Mouse (Mus musculus) forebrain, embryonic 11.5 days (tissue): ENCODE results near the gene Sntg2. TPM values are rescaled to one million over a fixed set of nuclear protein-coding genes. Genes with fewer than 3 reads are reported as not detected.

Experiments
- ATAC-seq: fragments of 200-750 bp; cut with Nextera tagmentation; replicated peaks from 2 replicates; pipeline ENCODE4 v1.8.0; 2017; ENCODE audit warnings: moderate TSS enrichment; ENCODE audit not compliant: low FRiP score
- DNase-seq: peaks from one replicate; pipeline ENCODE4 v3.0.0-alpha.2; 2017; ENCODE audit warnings: low spot score
- H3K27ac ChIP-seq: fragments of 300-500 bp; sonication (generic); 2 replicates; pipeline ENCODE4 v1.5.1; 2014; ENCODE audit warnings: low read depth, low read length
- H3K27me3 ChIP-seq: fragments of 300-500 bp; sonication (generic); 2 replicates; pipeline ENCODE4 v1.6.1; 2014; ENCODE audit warnings: mild to moderate bottlenecking, low read length, mixed read lengths; ENCODE audit not compliant: control insufficient read depth, insufficient read depth
- H3K36me3 ChIP-seq: fragments of 300-500 bp; sonication (generic); 2 replicates; pipeline ENCODE4 v1.6.1; 2014; ENCODE audit warnings: mild to moderate bottlenecking, low read length, moderate library complexity, mixed read lengths; ENCODE audit not compliant: control insufficient read depth, insufficient read depth
- H3K4me1 ChIP-seq: fragments of 300-500 bp; sonication (generic); replicated peaks from 2 replicates; pipeline ENCODE4 v1.6.1; 2014; ENCODE audit warnings: low read length, mixed read lengths; ENCODE audit not compliant: control insufficient read depth, insufficient read depth
- H3K4me2 ChIP-seq: fragments of 300-500 bp; sonication (generic); 2 replicates; pipeline ENCODE4 v1.6.1; 2014; ENCODE audit warnings: low read depth, mild to moderate bottlenecking, low read length, moderate library complexity, mixed read lengths; ENCODE audit not compliant: severe bottlenecking
- H3K4me3 ChIP-seq: fragments of 300-500 bp; sonication (generic); 2 replicates; pipeline ENCODE4 v1.5.1; 2014; ENCODE audit warnings: low read depth, low read length
- H3K9ac ChIP-seq: fragments of 300-500 bp; sonication (generic); 2 replicates; pipeline ENCODE4 v1.6.1; 2014; ENCODE audit warnings: low read length
- H3K9me3 ChIP-seq: fragments of 300-500 bp; sonication (generic); 2 replicates; pipeline ENCODE4 v1.6.1; 2016; ENCODE audit warnings: low read length, mixed read lengths; ENCODE audit not compliant: control insufficient read depth
- WGBS: fragments of 180-500 bp; shearing (Covaris S2); extraction: QIAGEN DNeasy Blood & Tissue Kit; methylation state at CpG from one replicate; pipeline ENCODE4 v1.1.7; 2014; 5-methylcytosine and 5-hydroxymethylcytosine counted together
- polyA plus RNA-seq: library from polyadenylated mRNA; unstranded; fragments of >200 nt; fragmentation: Nextera tagmentation; extraction: Ambion mirVana; gene quantifications from 2 replicates; pipeline ENCODE4 v1.2.1, GENCODE M21; 2014

The Sntg2 gene
- polyA plus RNA-seq, 1 experiment from 2014 or later: 0.44 TPM

GRCm38 (mm10) chr12:30258641-30259040, 114.5 kb downstream of the Sntg2 start:
- ATAC-seq (no peak), DNase-seq (no peak)

GRCm38 (mm10) chr12:30257664-30258063, 115.5 kb downstream of the Sntg2 start:
- H3K27ac ChIP-seq: no peak overlapping the region
- H3K4me2 ChIP-seq: no peak overlapping the region
- 93% methylated on average over 7 of the region's 7 CpGs for WGBS
- H3K9ac ChIP-seq: no peak overlapping the region
- no peaks in the 10 kb centered on the region for H3K36me3 ChIP-seq
- no peak for ATAC-seq
- DNase-seq: no peak
- no peaks in the 10 kb centered on the region for H3K9me3 ChIP-seq
- H3K4me1 ChIP-seq: no peaks in the 10 kb centered on the region
- no peak overlapping the region for H3K4me3 ChIP-seq
- no peaks in the 10 kb centered on the region for H3K27me3 ChIP-seq

More at GRCm38 (mm10) chr12:30258641-30259040, 114.5 kb downstream of the Sntg2 start:
- Histone ChIP-seq H3K36me3 (no peaks in the 10 kb centered on the region), H3K9me3 (no peaks in the 10 kb centered on the region), H3K27me3 (no peaks in the 10 kb centered on the region), H3K4me2 (no peak overlapping the region), H3K4me1 (no peaks in the 10 kb centered on the region), H3K9ac (no peak overlapping the region), H3K27ac (no peak overlapping the region), H3K4me3 (no peak overlapping the region)
- WGBS: 55% methylated on average over 2 of the region's 2 CpGs

GRCm38 (mm10) chr12:30256207-30256606, 117.0 kb downstream of the Sntg2 start:
- no peak overlapping the region for H3K9ac ChIP-seq
- H3K27me3 ChIP-seq: no peaks in the 10 kb centered on the region
- 79% methylated on average over 3 of the region's 3 CpGs for WGBS
- no peak overlapping the region for H3K4me3 ChIP-seq
- ATAC-seq: no peak
- H3K4me1 ChIP-seq: no peaks in the 10 kb centered on the region
- no peak overlapping the region for H3K27ac ChIP-seq
- no peaks in the 10 kb centered on the region for H3K9me3 ChIP-seq
- H3K36me3 ChIP-seq: no peaks in the 10 kb centered on the region
- H3K4me2 ChIP-seq: no peak overlapping the region
- DNase-seq: no peak

GRCm38 (mm10) chr12:30254581-30254980, 118.6 kb downstream of the Sntg2 start:
- DNase-seq: no peak
- H3K9me3 ChIP-seq: no peaks in the 10 kb centered on the region
- no peak overlapping the region for H3K4me2 ChIP-seq
- H3K4me3 ChIP-seq: no peak overlapping the region
- no peak overlapping the region for H3K9ac ChIP-seq
- no peaks in the 10 kb centered on the region for H3K36me3 ChIP-seq
- H3K27me3 ChIP-seq: no peaks in the 10 kb centered on the region
- no peak for ATAC-seq
- H3K27ac ChIP-seq: no peak overlapping the region
- WGBS: 91% methylated on average over 10 of the region's 10 CpGs
- no peaks in the 10 kb centered on the region for H3K4me1 ChIP-seq

- Histone ChIP-seq H3K4me1 (no peaks in the 10 kb centered on the region), H3K9ac (no peak overlapping the region), H3K27me3 (no peaks in the 10 kb centered on the region), H3K9me3 (no peaks in the 10 kb centered on the region), H3K4me3 (no peak overlapping the region), H3K36me3 (no peaks in the 10 kb centered on the region), H3K4me2 (no peak overlapping the region), H3K27ac (no peak overlapping the region)
- whole genome bisulfite sequencing: 86% methylated on average over 4 of the region's 4 CpGs
- DNase-seq (no peak), ATAC-seq (no peak)
These were observed 120.8 kb downstream of the Sntg2 start for GRCm38 (mm10) chr12:30252381-30252780.

- Histone ChIP-seq H3K27ac (no peak overlapping the region), H3K4me3 (no peak overlapping the region), H3K4me1 (no peaks in the 10 kb centered on the region), H3K9ac (no peak overlapping the region), H3K27me3 (no peaks in the 10 kb centered on the region), H3K4me2 (no peak overlapping the region), H3K9me3 (no peaks in the 10 kb centered on the region), H3K36me3 (no peaks in the 10 kb centered on the region)
- WGBS: 89% methylated on average over 8 of the region's 8 CpGs
- ATAC-seq (no peak), DNase-seq (no peak)
These were observed 121.8 kb downstream of the Sntg2 start for GRCm38 (mm10) chr12:30251283-30251829.

GRCm38 (mm10) chr12:30249068-30249467, 124.1 kb downstream of the Sntg2 start:
- WGBS: 94% methylated on average over 3 of the region's 3 CpGs
- H3K36me3 ChIP-seq: no peaks in the 10 kb centered on the region
- no peak overlapping the region for H3K27ac ChIP-seq
- H3K9me3 ChIP-seq: no peaks in the 10 kb centered on the region
- no peak for ATAC-seq
- H3K4me1 ChIP-seq: no peaks in the 10 kb centered on the region
- no peak overlapping the region for H3K4me3 ChIP-seq
- H3K4me2 ChIP-seq: no peak overlapping the region
- no peak for DNase-seq
- H3K27me3 ChIP-seq: no peaks in the 10 kb centered on the region
- no peak overlapping the region for H3K9ac ChIP-seq

GRCm38 (mm10) chr12:30246286-30246945, 126.8 kb downstream of the Sntg2 start:
- DNase-seq: no peak
- ATAC-seq: no peak
- Histone ChIP-seq H3K9ac (no peak overlapping the region), H3K9me3 (no peaks in the 10 kb centered on the region), H3K27ac (no peak overlapping the region), H3K4me3 (no peak overlapping the region), H3K4me2 (no peak overlapping the region), H3K36me3 (no peaks in the 10 kb centered on the region), H3K27me3 (no peaks in the 10 kb centered on the region), H3K4me1 (no peaks in the 10 kb centered on the region)
- WGBS: 82% methylated on average over 5 of the region's 5 CpGs

GRCm38 (mm10) chr12:30244194-30244593, 129.0 kb downstream of the Sntg2 start:
- WGBS: 80% methylated on average over 2 of the region's 2 CpGs
- ATAC-seq: no peak
- Histone ChIP-seq H3K9ac (no peak overlapping the region), H3K27me3 (no peaks in the 10 kb centered on the region), H3K36me3 (no peaks in the 10 kb centered on the region), H3K4me3 (no peak overlapping the region), H3K9me3 (no peaks in the 10 kb centered on the region), H3K4me1 (no peaks in the 10 kb centered on the region), H3K27ac (no peak overlapping the region), H3K4me2 (no peak overlapping the region)
- DNase-seq: no peak
